ENCODE assay signal across 24 mouse cellular contexts in genomic region chr2:3695900-3696299, GRCm38 (mm10).
A peak's percentile ranks its signal among the peaks of the same experiment; 100 is the strongest.
DNase-seq lines count a peak whose midpoint lies in the region; ATAC-seq and TF ChIP-seq lines count a peak whose summit lies in the region.
"Had no signal": no experiment of that assay in that cellular context is flagged by ENCODE, and none has a peak within 500 bp of the region (broad histone marks: within the 10 kb centered on the region; RNA-seq: fewer than 3 reads in every experiment).

No protein-coding gene starts in this region.

- H3K4me1 ChIP-seq in liver, adult 2 months (ENCODE audit: control insufficient read depth, insufficient read depth, low read length) = no peaks in the 10 kb centered on the region
- 0 out of 2 replicates have a peak, but pooled peaks cover 2% of the 10 kb centered on the region for H3K4me1 ChIP-seq in liver, embryonic 11.5 days (replicated peaks; ENCODE audit: control insufficient read depth, insufficient read depth, low read length)
- H3K4me1 ChIP-seq in stomach, postnatal 0 days (replicated peaks; ENCODE audit: control insufficient read depth, insufficient read depth) = no peaks in the 10 kb centered on the region
- H3K4me1 ChIP-seq in hindbrain, embryonic 13.5 days (replicated peaks) = peaks cover 8% of the 10 kb centered on the region; the same call in 1 of the 2 replicates
- H3K4me1 ChIP-seq: embryonic facial prominence, embryonic 12.5 days had no signal

- 27% methylated on average over 5 of the region's 5 CpGs for WGBS in liver, adult 2 months
- 77% methylated on average over 5 of the region's 5 CpGs for WGBS in liver, embryonic 11.5 days
- WGBS in stomach, postnatal 0 days = 49% methylated on average over 5 of the region's 5 CpGs
- 85% methylated on average over 5 of the region's 5 CpGs for WGBS in hindbrain, embryonic 13.5 days

- H3K36me3 ChIP-seq in liver, adult 2 months (ENCODE audit: control insufficient read depth, insufficient read depth, low read length) = no peaks in the 10 kb centered on the region
- H3K36me3 ChIP-seq in liver, embryonic 11.5 days (ENCODE audit: control insufficient read depth, insufficient read depth, low read length) = no peaks in the 10 kb centered on the region
- H3K36me3 ChIP-seq in stomach, postnatal 0 days (ENCODE audit: control insufficient read depth, insufficient read depth, low read length) = no peaks in the 10 kb centered on the region
- H3K36me3 ChIP-seq in hindbrain, embryonic 13.5 days = no peaks in the 10 kb centered on the region
- H3K36me3 ChIP-seq: embryonic facial prominence, embryonic 10.5 days; embryonic facial prominence, embryonic 12.5 days; forebrain, embryonic 15.5 days; G1E had no signal

- no peak overlapping the region for H3K9ac ChIP-seq in liver, adult 2 months (ENCODE audit: low read depth, low read length)
- no peak overlapping the region for H3K9ac ChIP-seq in liver, embryonic 11.5 days (ENCODE audit: low read depth, low read length)
- H3K9ac ChIP-seq in stomach, postnatal 0 days (ENCODE audit: low read length) = no peak overlapping the region
- no peak overlapping the region for H3K9ac ChIP-seq in hindbrain, embryonic 13.5 days
- H3K9ac ChIP-seq: embryonic facial prominence, embryonic 12.5 days; forebrain, embryonic 13.5 days; forebrain, embryonic 15.5 days; forebrain, postnatal 0 days had no signal

- H3K79me2 ChIP-seq in liver, adult 2 months (ENCODE audit: control insufficient read depth, insufficient read depth, low read length) = no peaks in the 10 kb centered on the region; the same call in 1 of the 2 replicates

- H3K4me2 ChIP-seq in liver, embryonic 11.5 days = no peak overlapping the region
- no peak overlapping the region for H3K4me2 ChIP-seq in stomach, postnatal 0 days (replicated peaks; ENCODE audit: low read depth)
- no peak overlapping the region for H3K4me2 ChIP-seq in hindbrain, embryonic 13.5 days
- H3K4me2 ChIP-seq: embryonic facial prominence, embryonic 12.5 days; forebrain, embryonic 13.5 days; forebrain, embryonic 15.5 days had no signal

- no peaks in the 10 kb centered on the region for H3K27me3 ChIP-seq in liver, adult 2 months (ENCODE audit: control insufficient read depth, insufficient read depth, low read length)
- H3K27me3 ChIP-seq in liver, embryonic 11.5 days (replicated peaks; ENCODE audit: control insufficient read depth, insufficient read depth, low read length) = no peaks in the 10 kb centered on the region
- no peaks in the 10 kb centered on the region for H3K27me3 ChIP-seq in stomach, postnatal 0 days (ENCODE audit: control insufficient read depth, insufficient read depth, low read length)
- H3K27me3 ChIP-seq in hindbrain, embryonic 13.5 days = no peaks in the 10 kb centered on the region
- H3K27me3 ChIP-seq: CH12.LX; embryonic facial prominence, embryonic 12.5 days; forebrain, embryonic 13.5 days; forebrain, embryonic 15.5 days; Patski had no signal

- no peaks in the 10 kb centered on the region for H3K9me3 ChIP-seq in liver, embryonic 11.5 days (ENCODE audit: control insufficient read depth, low read length)
- no peaks in the 10 kb centered on the region for H3K9me3 ChIP-seq in stomach, postnatal 0 days (ENCODE audit: control insufficient read depth, low read length)
- H3K9me3 ChIP-seq in hindbrain, embryonic 13.5 days = no peaks in the 10 kb centered on the region
- H3K9me3 ChIP-seq: embryonic facial prominence, embryonic 10.5 days; embryonic facial prominence, embryonic 12.5 days; forebrain, embryonic 13.5 days; forebrain, embryonic 15.5 days; G1E had no signal

- no peak for TF ChIP-seq CTCF in liver, adult 2 months (IDR thresholded peaks at IDR 0.05; ENCODE audit: low read depth, low read length)
- TF ChIP-seq CTCF in stomach, postnatal 0 days (IDR thresholded peaks at IDR 0.05; ENCODE audit: low read depth) = no peak

- no peak overlapping the region for H3K4me3 ChIP-seq in liver, adult 2 months (ENCODE audit: insufficient read depth, low read depth, low read length)
- no peak overlapping the region for H3K4me3 ChIP-seq in liver, embryonic 11.5 days (ENCODE audit: low read depth, low read length)
- no peak overlapping the region for H3K4me3 ChIP-seq in stomach, postnatal 0 days (ENCODE audit: low read depth, low read length)
- no peak overlapping the region for H3K4me3 ChIP-seq in hindbrain, embryonic 13.5 days
- H3K4me3 ChIP-seq: embryonic facial prominence, embryonic 10.5 days; embryonic facial prominence, embryonic 12.5 days; forebrain, embryonic 13.5 days; forebrain, embryonic 15.5 days had no signal

- TF ChIP-seq EP300 in stomach, postnatal 0 days (optimal IDR thresholded peaks at IDR 0.05) = no peak

- no peak for ATAC-seq in liver, embryonic 11.5 days (replicated peaks; ENCODE audit: low FRiP score)
- no peak for ATAC-seq in stomach, postnatal 0 days (ENCODE audit: low FRiP score, low TSS enrichment)
- ATAC-seq in hindbrain, embryonic 13.5 days (ENCODE audit: low FRiP score) = no peak
- ATAC-seq: activated CD4-positive, CD25-positive, alpha-beta regulatory T cell, adult 4 months; CD4-positive, CD25-positive, alpha-beta regulatory T cell, adult 4 months; forebrain, embryonic 13.5 days; forebrain, embryonic 15.5 days; forebrain, postnatal 0 days; Patski had no signal

- TF ChIP-seq POLR2A in liver, adult 2 months (IDR thresholded peaks at IDR 0.05; ENCODE audit: extremely low read depth, insufficient read depth, low read length) = no peak

- H3K27ac ChIP-seq in liver, adult 2 months (replicated peaks; ENCODE audit: insufficient read depth, low read depth, low read length) = 0 out of 2 replicates have a peak overlapping the region, but pooled peaks have one; percentile 49
- H3K27ac ChIP-seq in liver, embryonic 11.5 days (ENCODE audit: low read depth, low read length) = no peak overlapping the region
- H3K27ac ChIP-seq in stomach, postnatal 0 days (replicated peaks) = no peak overlapping the region
- no peak overlapping the region for H3K27ac ChIP-seq in hindbrain, embryonic 13.5 days
- H3K27ac ChIP-seq: embryonic facial prominence, embryonic 10.5 days; embryonic facial prominence, embryonic 12.5 days; forebrain, embryonic 13.5 days; forebrain, embryonic 15.5 days had no signal

- DNase-seq in liver, adult 2 months (ENCODE audit: extremely low read depth, low read depth, low spot score) = peak; percentile 95
- DNase-seq in liver, embryonic 11.5 days (ENCODE audit: low spot score) = no peak
- peak; percentile 5 for DNase-seq in R1 (ENCODE audit: low read depth, low spot score)
- DNase-seq in stomach, postnatal 0 days (ENCODE audit: low spot score) = peak; percentile 5
- DNase-seq: adrenal gland, adult 8-10 months; adrenal gland, postnatal 14 days; adrenal gland, postnatal 36 days; B cell, adult 2 months; cerebellum, adult 11-12 months; cerebellum, adult 2 months; cerebellum, adult 9-10 months; cerebellum, postnatal 10 days; cerebellum, postnatal 25 days; forebrain, postnatal 0 days had no signal
